Mouse (Mus musculus): ENCODE results near the gene Uvrag.

GRCm38 (mm10) chr7:99065391-99065831, 75.5 kb downstream of the Uvrag start:
- no peak for TF ChIP-seq POLR2A (IDR thresholded peaks at IDR 0.05; ENCODE audit: borderline replicate concordance, extremely low read depth, insufficient read depth, insufficient read length, poor library complexity, severe bottlenecking)
- TF ChIP-seq CTCF (IDR thresholded peaks at IDR 0.05; ENCODE audit: borderline replicate concordance, extremely low read depth, insufficient read depth, insufficient read length): no peak

Measured in brain, embryonic 14.5 days (tissue).